Mouse (Mus musculus) small intestine, adult 2 months (tissue): ENCODE measurements around the gene Rgs18.

Experiments used
- CTCF ChIP-seq: fragments of 200-500 bp; IDR thresholded peaks from 2 replicates; pipeline ENCODE4 v1.5.1; 2012; ENCODE audit warnings: low read depth, mild to moderate bottlenecking, control low read depth, inconsistent platforms, low read length, moderate library complexity, mixed read lengths; ENCODE audit not compliant: insufficient replicate concordance, insufficient read length; ENCODE audit errors: extremely low read depth
- POLR2A ChIP-seq: fragments of 200-500 bp; IDR thresholded peaks from 2 replicates; pipeline ENCODE4 v1.6.1; 2012; ENCODE audit warnings: low read depth, mild to moderate bottlenecking, control low read depth, inconsistent platforms, low read length, moderate library complexity

DNA sequence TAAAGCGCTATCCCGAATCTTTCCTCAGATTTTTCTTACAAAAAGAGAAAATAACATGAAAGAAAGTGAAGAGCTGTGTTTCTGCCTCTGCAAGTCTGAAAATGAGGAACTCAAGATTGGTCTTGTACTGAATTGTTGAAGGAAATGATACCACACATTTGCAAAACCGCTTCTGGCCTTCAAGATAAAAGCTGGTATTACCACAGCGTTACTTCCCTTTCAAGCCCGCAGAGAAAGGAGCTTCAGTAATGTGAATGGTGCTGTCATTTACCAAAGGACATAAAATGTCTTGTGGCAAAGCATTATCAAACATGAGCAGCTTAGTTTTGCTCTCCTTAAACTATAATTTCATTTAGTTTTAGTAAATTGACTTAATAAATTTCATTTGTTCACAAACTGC is at the start of gene Rgs18:
- TF ChIP-seq CTCF (no peak), POLR2A (no peak)
